Mouse (Mus musculus): ENCODE measurements around the gene Csad.

Gene Csad

GRCm38 (mm10) chr15:102144274-102144711, 60.2 kb downstream of the Csad start, which contains the start of gene Igfbp6:
Gene Igfbp6, plus strand, starts transcription at chr15:102144362.
- POLR2A ChIA-PET: interaction anchor here in 2 of 4 experiments (0.5 to 2.4 kb wide), 5 partner anchors 12 to 102 kb away, joined by 3 to 7 read pairs (median 4); partner anchors contain the start of genes Tns2 (in 1 of the 2) and Zfp740 (in 1 of the 2)
- CTCF ChIA-PET: interaction anchor here in 3 of 4 experiments (0.9 to 2.2 kb wide), 4 partner anchors 9 to 80 kb away, joined by 3 to 5 read pairs (median 4); no protein-coding TSS in a partner anchor

- ChIA-PET POLR2A (interaction anchor here in 3 of 4 experiments (0.6 to 1.8 kb wide), 9 partner anchors 10 to 362 kb away, joined by 3 to 5 read pairs (median 3); partner anchors contain the start of genes Gm9918 (in 1 of the 3), Tns2 (in 1 of the 3) and Zfp740 (in 1 of the 3)), CTCF (interaction anchor here in 3 of 4 experiments (0.9 to 2.2 kb wide), 6 partner anchors 10 to 81 kb away, joined by 3 to 5 read pairs (median 4); partner anchors contain the start of gene Tns2 (in 1 of the 3))
Observed at GRCm38 (mm10) chr15:102142914-102143912, 61.3 kb downstream of the Csad start.

GRCm38 (mm10) chr15:102141120-102141519, 63.4 kb downstream of the Csad start:
- ChIA-PET CTCF (interaction anchor here in 2 of 4 experiments (0.6 to 1.4 kb wide), 3 partner anchors 32 to 62 kb away, joined by 3 to 4 read pairs (median 3); partner anchors contain the start of gene Zfp740 (in 1 of the 2)), POLR2A (interaction anchor here in 3 of 4 experiments (0.7 to 1.0 kb wide), 4 partner anchors 9 to 1142 kb away, joined by 3 to 4 read pairs (median 4); partner anchors contain the start of gene Soat2 (in 1 of the 3))

GRCm38 (mm10) chr15:102136129-102136758, 68.3 kb downstream of the Csad start, which contains the start of gene Spryd3:
Gene Spryd3, minus strand, starts transcription at chr15:102136234.
- ChIA-PET CTCF (interaction anchor here (0.5 to 2.2 kb wide), 38 partner anchors 9 to 855 kb away, joined by 3 to 28 read pairs (median 3); partner anchors contain the start of gene Tns2 (in 1 of the 4)), POLR2A (interaction anchor here (0.5 to 2.6 kb wide), 88 partner anchors 9 to 734 kb away, joined by 3 to 17 read pairs (median 4); partner anchors contain the start of genes Soat2 (in 4 of the 4), Eif4b (in 3 of the 4), Espl1 (in 2 of the 4) and Pfdn5 (in 2 of the 4))

- ChIA-PET CTCF (interaction anchor here (0.5 to 2.2 kb wide), 36 partner anchors 9 to 855 kb away, joined by 3 to 28 read pairs (median 3); partner anchors contain the start of gene Tns2 (in 1 of the 4)), POLR2A (interaction anchor here (0.5 to 2.6 kb wide), 77 partner anchors 9 to 535 kb away, joined by 3 to 17 read pairs (median 4); partner anchors contain the start of genes Eif4b (in 3 of the 4), Espl1 (in 2 of the 4), Pfdn5 (in 2 of the 4) and Soat2 (in 2 of the 4))
Observed at GRCm38 (mm10) chr15:102135522-102136128, 68.9 kb downstream of the Csad start.

GRCm38 (mm10) chr15:102134709-102135108, 69.8 kb downstream of the Csad start:
- CTCF ChIA-PET: interaction anchor here in 1 of 4 experiments (1.2 kb wide), 1 partner anchor 27 kb away, joined by 4 read pairs; no protein-coding TSS in a partner anchor
- POLR2A ChIA-PET: no interaction called here

- ChIA-PET CTCF (interaction anchor here in 1 of 4 experiments (1.0 kb wide), 1 partner anchor 24 kb away, joined by 3 read pairs; no protein-coding TSS in a partner anchor), POLR2A (interaction anchor here in 1 of 4 experiments (1.5 kb wide), 1 partner anchor 17 kb away, joined by 4 read pairs; the partner anchor contains the start of gene Soat2)
Observed at GRCm38 (mm10) chr15:102133314-102133713, 71.2 kb downstream of the Csad start.

All from embryonic stem cell, embryonic (primary cell).